Mouse (Mus musculus): ENCODE measurements at regions not wholly inside any gene's neighbourhood (a gene's known extent, or its start where the extent isn't known, plus 50 kb on each side); places are given as distances from the start of the nearest gene placed in this dataset.

GRCm38 (mm10) chr5:133131042-133131441, 587.9 kb upstream of the Auts2 start:
- no peak for ATAC-seq (replicated peaks; ENCODE audit: extremely low read depth, insufficient read depth, low FRiP score)
- WGBS = 91% methylated on average over 2 of the region's 2 CpGs
- H3K36me3 ChIP-seq (ENCODE audit: control insufficient read depth, insufficient read depth) = no peaks in the 10 kb centered on the region

DNA sequence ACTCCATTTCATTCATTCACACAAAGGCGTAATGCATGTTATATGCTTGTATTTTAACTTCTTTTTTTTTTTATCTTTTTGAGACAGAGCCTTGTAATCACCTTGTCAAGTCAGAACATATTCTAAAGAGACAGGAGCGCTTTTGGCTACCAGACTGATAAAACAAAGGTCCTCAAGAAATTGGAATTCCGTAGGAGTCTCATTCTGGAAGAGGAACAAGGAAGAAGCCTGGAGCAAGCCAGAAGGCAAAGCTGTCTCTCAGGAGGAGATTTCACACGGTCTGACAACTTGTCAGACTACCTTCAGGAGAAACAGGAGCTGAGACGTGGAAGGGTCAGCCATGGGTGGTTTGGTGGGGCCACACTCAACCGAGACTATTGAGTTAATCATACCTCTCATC, 587.2 kb upstream of the Auts2 start:
- Histone ChIP-seq H3K36me3 (ENCODE audit: control insufficient read depth, insufficient read depth) (no peaks in the 10 kb centered on the region), H3K9me3 (replicated peaks; ENCODE audit: control insufficient read depth, low read length) (no peaks in the 10 kb centered on the region), H3K9ac (ENCODE audit: low read length) (no peak overlapping the region), H3K4me2 (ENCODE audit: low read depth, low read length) (no peak overlapping the region), H3K27ac (ENCODE audit: low read length) (no peak overlapping the region), H3K27me3 (ENCODE audit: control insufficient read depth, insufficient read depth, low read length) (no peaks in the 10 kb centered on the region), H3K4me1 (ENCODE audit: control insufficient read depth, insufficient read depth, low read length) (no peaks in the 10 kb centered on the region), H3K4me3 (ENCODE audit: low read length) (no peak overlapping the region)
- ATAC-seq (replicated peaks; ENCODE audit: extremely low read depth, insufficient read depth, low FRiP score) = no peak
- 75% methylated on average over 6 of the region's 6 CpGs for WGBS

More at GRCm38 (mm10) chr5:133131042-133131441, 587.9 kb upstream of the Auts2 start:
- no peaks in the 10 kb centered on the region for H3K9me3 ChIP-seq (replicated peaks; ENCODE audit: control insufficient read depth, low read length)
- no peaks in the 10 kb centered on the region for H3K27me3 ChIP-seq (ENCODE audit: control insufficient read depth, insufficient read depth, low read length)
- no peaks in the 10 kb centered on the region for H3K4me1 ChIP-seq (ENCODE audit: control insufficient read depth, insufficient read depth, low read length)
- H3K4me2 ChIP-seq (ENCODE audit: low read depth, low read length) = no peak overlapping the region
- no peak overlapping the region for H3K27ac ChIP-seq (ENCODE audit: low read length)
- H3K4me3 ChIP-seq (ENCODE audit: low read length) = no peak overlapping the region
- H3K9ac ChIP-seq (ENCODE audit: low read length) = no peak overlapping the region

GRCm38 (mm10) chr5:133124223-133124622, 581.1 kb upstream of the Auts2 start:
- H3K36me3 ChIP-seq (ENCODE audit: control insufficient read depth, insufficient read depth) = no peaks in the 10 kb centered on the region
- no peak overlapping the region for H3K9ac ChIP-seq (ENCODE audit: low read length)
- no peak for ATAC-seq (replicated peaks; ENCODE audit: extremely low read depth, insufficient read depth, low FRiP score)
- no peaks in the 10 kb centered on the region for H3K27me3 ChIP-seq (ENCODE audit: control insufficient read depth, insufficient read depth, low read length)
- H3K27ac ChIP-seq (ENCODE audit: low read length) = no peak overlapping the region
- H3K4me1 ChIP-seq (ENCODE audit: control insufficient read depth, insufficient read depth, low read length) = no peaks in the 10 kb centered on the region
- no peak overlapping the region for H3K4me2 ChIP-seq (ENCODE audit: low read depth, low read length)
- WGBS = 78% methylated on average over 2 of the region's 2 CpGs
- no peak overlapping the region for H3K4me3 ChIP-seq (ENCODE audit: low read length)
- no peaks in the 10 kb centered on the region for H3K9me3 ChIP-seq (replicated peaks; ENCODE audit: control insufficient read depth, low read length)

GRCm38 (mm10) chr5:133113946-133114345, 570.8 kb upstream of the Auts2 start:
- no peak overlapping the region for H3K4me3 ChIP-seq (ENCODE audit: low read length)
- no peaks in the 10 kb centered on the region for H3K27me3 ChIP-seq (ENCODE audit: control insufficient read depth, insufficient read depth, low read length)
- WGBS = 89% methylated on average over 4 of the region's 4 CpGs
- H3K4me1 ChIP-seq (ENCODE audit: control insufficient read depth, insufficient read depth, low read length) = no peaks in the 10 kb centered on the region
- no peaks in the 10 kb centered on the region for H3K36me3 ChIP-seq (ENCODE audit: control insufficient read depth, insufficient read depth)
- no peaks in the 10 kb centered on the region for H3K9me3 ChIP-seq (replicated peaks; ENCODE audit: control insufficient read depth, low read length)
- H3K27ac ChIP-seq (ENCODE audit: low read length) = no peak overlapping the region
- ATAC-seq (replicated peaks; ENCODE audit: extremely low read depth, insufficient read depth, low FRiP score) = no peak
- H3K9ac ChIP-seq (ENCODE audit: low read length) = no peak overlapping the region
- no peak overlapping the region for H3K4me2 ChIP-seq (ENCODE audit: low read depth, low read length)

DNA sequence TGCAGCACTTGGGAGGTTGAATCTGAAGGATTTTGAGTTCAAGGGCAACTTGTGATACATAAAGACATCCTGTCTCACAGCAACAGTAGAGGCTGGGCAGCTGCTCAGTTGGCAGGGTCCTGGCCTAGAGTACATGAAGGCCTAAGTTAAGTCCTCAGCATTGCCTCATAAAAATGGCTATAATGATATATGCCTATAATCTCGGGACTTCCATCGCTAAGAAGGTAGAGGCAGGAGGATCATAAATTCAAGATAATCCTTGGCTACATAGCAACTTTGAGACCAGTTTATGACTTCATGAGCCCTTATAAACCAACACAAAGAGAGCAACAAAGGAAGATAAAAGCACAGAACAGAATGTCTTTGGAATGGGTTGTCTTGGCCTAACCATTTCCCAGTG, 570.0 kb upstream of the Auts2 start:
- no peaks in the 10 kb centered on the region for H3K27me3 ChIP-seq (ENCODE audit: control insufficient read depth, insufficient read depth, low read length)
- no peaks in the 10 kb centered on the region for H3K9me3 ChIP-seq (replicated peaks; ENCODE audit: control insufficient read depth, low read length)
- H3K4me3 ChIP-seq (ENCODE audit: low read length) = no peak overlapping the region
- no peaks in the 10 kb centered on the region for H3K36me3 ChIP-seq (ENCODE audit: control insufficient read depth, insufficient read depth)
- no peak for ATAC-seq (replicated peaks; ENCODE audit: extremely low read depth, insufficient read depth, low FRiP score)
- no peak overlapping the region for H3K9ac ChIP-seq (ENCODE audit: low read length)
- WGBS = 94% methylated on average over 2 of the region's 2 CpGs
- H3K27ac ChIP-seq (ENCODE audit: low read length) = no peak overlapping the region
- no peak overlapping the region for H3K4me2 ChIP-seq (ENCODE audit: low read depth, low read length)
- H3K4me1 ChIP-seq (ENCODE audit: control insufficient read depth, insufficient read depth, low read length) = no peaks in the 10 kb centered on the region

GRCm38 (mm10) chr5:133106691-133107354, 563.7 kb upstream of the Auts2 start:
- H3K9ac ChIP-seq (ENCODE audit: low read length) = no peak overlapping the region
- H3K9me3 ChIP-seq (replicated peaks; ENCODE audit: control insufficient read depth, low read length) = no peaks in the 10 kb centered on the region
- WGBS = 43% methylated on average over 8 of the region's 8 CpGs
- H3K4me1 ChIP-seq (ENCODE audit: control insufficient read depth, insufficient read depth, low read length) = peaks cover 5% of the 10 kb centered on the region
- H3K4me3 ChIP-seq (ENCODE audit: low read length) = no peak overlapping the region
- ATAC-seq (replicated peaks; ENCODE audit: extremely low read depth, insufficient read depth, low FRiP score) = no peak
- H3K27ac ChIP-seq (ENCODE audit: low read length) = no peak overlapping the region
- H3K4me2 ChIP-seq (ENCODE audit: low read depth, low read length) = peak overlapping the region; percentile 37
- no peaks in the 10 kb centered on the region for H3K36me3 ChIP-seq (ENCODE audit: control insufficient read depth, insufficient read depth)
- no peaks in the 10 kb centered on the region for H3K27me3 ChIP-seq (ENCODE audit: control insufficient read depth, insufficient read depth, low read length)

DNA sequence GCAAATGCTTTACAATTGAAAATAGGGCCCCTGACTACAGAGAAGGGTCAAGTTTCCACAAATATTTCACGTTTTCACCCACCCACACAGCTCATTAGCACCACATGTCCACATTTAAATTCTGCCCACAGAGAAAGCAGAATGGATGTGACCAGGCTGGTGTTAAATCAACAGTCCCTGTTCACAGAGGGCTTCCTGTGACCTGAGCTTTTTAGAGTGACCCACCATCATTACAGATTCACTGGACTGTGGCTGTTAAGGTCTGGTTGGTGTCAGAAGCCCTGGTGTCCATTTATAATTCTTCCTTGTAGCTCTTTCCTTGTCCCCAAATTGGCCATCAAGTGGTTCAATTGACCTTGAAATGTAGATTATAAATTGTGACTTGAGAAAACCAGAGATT, 553.2 kb upstream of the Auts2 start:
- Histone ChIP-seq H3K4me3 (ENCODE audit: low read length) (no peak overlapping the region), H3K9ac (ENCODE audit: low read length) (no peak overlapping the region), H3K27me3 (ENCODE audit: control insufficient read depth, insufficient read depth, low read length) (no peaks in the 10 kb centered on the region), H3K4me2 (ENCODE audit: low read depth, low read length) (no peak overlapping the region), H3K4me1 (ENCODE audit: control insufficient read depth, insufficient read depth, low read length) (no peaks in the 10 kb centered on the region), H3K36me3 (ENCODE audit: control insufficient read depth, insufficient read depth) (no peaks in the 10 kb centered on the region), H3K27ac (ENCODE audit: low read length) (no peak overlapping the region), H3K9me3 (replicated peaks; ENCODE audit: control insufficient read depth, low read length) (no peaks in the 10 kb centered on the region)
- WGBS = 57% methylated on average over 1 of the region's 1 CpGs
- ATAC-seq (replicated peaks; ENCODE audit: extremely low read depth, insufficient read depth, low FRiP score) = no peak

GRCm38 (mm10) chr5:133084859-133085258, 541.7 kb upstream of the Auts2 start:
- H3K27me3 ChIP-seq (ENCODE audit: control insufficient read depth, insufficient read depth, low read length) = no peaks in the 10 kb centered on the region
- no peak overlapping the region for H3K9ac ChIP-seq (ENCODE audit: low read length)
- no peaks in the 10 kb centered on the region for H3K9me3 ChIP-seq (replicated peaks; ENCODE audit: control insufficient read depth, low read length)
- no peaks in the 10 kb centered on the region for H3K36me3 ChIP-seq (ENCODE audit: control insufficient read depth, insufficient read depth)
- no peak overlapping the region for H3K4me2 ChIP-seq (ENCODE audit: low read depth, low read length)
- no peak overlapping the region for H3K4me3 ChIP-seq (ENCODE audit: low read length)
- ATAC-seq (replicated peaks; ENCODE audit: extremely low read depth, insufficient read depth, low FRiP score) = no peak
- WGBS = 58% methylated on average over 1 of the region's 1 CpGs
- H3K27ac ChIP-seq (ENCODE audit: low read length) = no peak overlapping the region
- H3K4me1 ChIP-seq (ENCODE audit: control insufficient read depth, insufficient read depth, low read length) = no peaks in the 10 kb centered on the region

GRCm38 (mm10) chr5:133080751-133081150, 537.6 kb upstream of the Auts2 start:
- H3K36me3 ChIP-seq (ENCODE audit: control insufficient read depth, insufficient read depth) = no peaks in the 10 kb centered on the region
- WGBS = 93% methylated on average over 2 of the region's 2 CpGs
- H3K4me1 ChIP-seq (ENCODE audit: control insufficient read depth, insufficient read depth, low read length) = no peaks in the 10 kb centered on the region
- no peak overlapping the region for H3K9ac ChIP-seq (ENCODE audit: low read length)
- no peak overlapping the region for H3K27ac ChIP-seq (ENCODE audit: low read length)
- no peaks in the 10 kb centered on the region for H3K27me3 ChIP-seq (ENCODE audit: control insufficient read depth, insufficient read depth, low read length)
- H3K9me3 ChIP-seq (replicated peaks; ENCODE audit: control insufficient read depth, low read length) = no peaks in the 10 kb centered on the region
- H3K4me2 ChIP-seq (ENCODE audit: low read depth, low read length) = no peak overlapping the region
- no peak overlapping the region for H3K4me3 ChIP-seq (ENCODE audit: low read length)
- ATAC-seq (replicated peaks; ENCODE audit: extremely low read depth, insufficient read depth, low FRiP score) = no peak

Data from heart, embryonic 16.5 days (tissue).